Mouse (Mus musculus): ENCODE results near the gene Xlr.
A peak's percentile ranks its signal among the peaks of the same experiment; 100 is the strongest.
"Not testable (repeated sequence)": the region's sequence is repeated elsewhere in the genome, so short reads cannot be mapped to it uniquely, and the experiment has no call there.

The Xlr gene

GRCm38 (mm10) chrX:53797519-53797918 is at the start of gene Xlr:
Xlr (minus strand) TSS chrX:53797706.
- not testable (repeated sequence) for DNase-seq

- peak; percentile 14 for DNase-seq
These were observed 1.6 kb upstream of the Xlr start for GRCm38 (mm10) chrX:53799074-53799473.

GRCm38 (mm10) chrX:53776276-53776675 is 21.2 kb downstream of the Xlr start, which contains the start of gene Zfp36l3:
Zfp36l3 (minus strand) TSS chrX:53776394.
- DNase-seq: no peak

- no peak for DNase-seq
These were observed 39.8 kb downstream of the Xlr start, which contains the start of gene 1700013H16Rik for GRCm38 (mm10) chrX:53757736-53758135. 1700013H16Rik (minus strand) TSS chrX:53757831.

GRCm38 (mm10) chrX:53752851-53753250 is 44.7 kb downstream of the Xlr start:
- DNase-seq: no peak

- no peak for DNase-seq
These were observed 68.5 kb downstream of the Xlr start for GRCm38 (mm10) chrX:53728967-53729366.
